Mouse (Mus musculus): ENCODE data around the gene Wfdc2. TPM values are rescaled to one million over a fixed set of nuclear protein-coding genes. Genes with fewer than 3 reads are reported as not detected.
A peak's percentile ranks its signal among the peaks of the same experiment; 100 is the strongest.

Wfdc2 gene
- polyA plus RNA-seq, 1 experiment from 2014 or later: 11.9 TPM

DNA sequence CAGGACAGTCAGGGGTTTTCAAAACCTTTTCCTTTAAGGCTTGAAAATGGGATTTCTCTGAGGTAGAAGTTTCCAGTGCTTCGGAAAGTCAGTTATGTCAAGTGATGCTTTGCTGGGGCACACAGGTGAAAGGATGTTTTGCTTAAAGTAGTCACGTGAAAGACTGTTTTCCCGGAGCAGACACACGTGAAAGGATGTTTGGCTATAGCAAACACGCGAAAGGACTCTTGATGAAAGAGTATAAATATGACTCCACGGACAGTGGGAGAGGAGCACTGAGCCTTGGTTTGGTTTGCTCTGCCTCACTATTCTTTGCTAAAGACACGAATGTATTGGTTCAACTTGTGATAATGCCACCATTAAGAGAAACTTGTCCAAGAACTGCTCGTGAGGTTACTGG, 10.7 kb upstream of the Wfdc2 start:
- no peak overlapping the region for H3K4me2 ChIP-seq (replicated peaks; ENCODE audit: low read depth)
- H3K4me3 ChIP-seq (ENCODE audit: low read depth, low read length): no peak overlapping the region
- no peaks in the 10 kb centered on the region for H3K4me1 ChIP-seq (replicated peaks; ENCODE audit: control insufficient read depth, insufficient read depth, low read length)
- H3K27ac ChIP-seq (ENCODE audit: low read depth, low read length): no peak overlapping the region
- no peaks in the 10 kb centered on the region for H3K27me3 ChIP-seq (replicated peaks; ENCODE audit: control insufficient read depth, insufficient read depth, low read length)
- ATAC-seq: no peak
- no peaks in the 10 kb centered on the region for H3K36me3 ChIP-seq (ENCODE audit: control insufficient read depth, insufficient read depth)
- H3K9ac ChIP-seq (ENCODE audit: low read depth, low read length): no peak overlapping the region
- no peaks in the 10 kb centered on the region for H3K9me3 ChIP-seq (ENCODE audit: control insufficient read depth)
- 85% methylated on average over 9 of the region's 9 CpGs for WGBS
- TF ChIP-seq CTCF (IDR thresholded peaks at IDR 0.05; ENCODE audit: low read depth): no peak

DNA sequence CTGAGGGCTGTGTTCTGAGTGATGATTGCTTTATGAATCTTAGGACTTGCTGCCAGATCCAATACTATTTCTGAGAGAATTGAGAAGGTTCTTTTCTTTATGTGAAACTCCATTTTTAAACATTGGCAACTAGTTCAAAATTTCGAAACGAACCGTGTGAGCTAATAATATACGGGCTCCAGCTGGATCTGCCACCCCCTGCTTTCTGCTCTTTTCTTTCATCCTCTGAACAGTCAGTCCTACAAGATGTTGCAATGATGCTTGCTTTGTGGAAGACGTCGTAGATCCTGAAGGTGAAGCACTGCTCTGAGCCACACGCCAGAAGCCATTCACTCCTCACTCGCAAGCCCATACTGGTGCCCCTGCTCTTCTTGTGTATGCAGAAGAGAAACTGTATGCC, 3.8 kb upstream of the Wfdc2 start:
- Histone ChIP-seq H3K27ac (ENCODE audit: low read depth, low read length) (no peak overlapping the region), H3K27me3 (replicated peaks; ENCODE audit: control insufficient read depth, insufficient read depth, low read length) (no peaks in the 10 kb centered on the region), H3K36me3 (ENCODE audit: control insufficient read depth, insufficient read depth) (no peaks in the 10 kb centered on the region), H3K4me1 (replicated peaks; ENCODE audit: control insufficient read depth, insufficient read depth, low read length) (no peaks in the 10 kb centered on the region), H3K4me2 (replicated peaks; ENCODE audit: low read depth) (no peak overlapping the region), H3K9ac (ENCODE audit: low read depth, low read length) (no peak overlapping the region), H3K4me3 (ENCODE audit: low read depth, low read length) (no peak overlapping the region), H3K9me3 (ENCODE audit: control insufficient read depth) (no peaks in the 10 kb centered on the region)
- WGBS: 75% methylated on average over 8 of the region's 8 CpGs
- no peak for TF ChIP-seq CTCF (IDR thresholded peaks at IDR 0.05; ENCODE audit: low read depth)
- ATAC-seq: no peak

DNA sequence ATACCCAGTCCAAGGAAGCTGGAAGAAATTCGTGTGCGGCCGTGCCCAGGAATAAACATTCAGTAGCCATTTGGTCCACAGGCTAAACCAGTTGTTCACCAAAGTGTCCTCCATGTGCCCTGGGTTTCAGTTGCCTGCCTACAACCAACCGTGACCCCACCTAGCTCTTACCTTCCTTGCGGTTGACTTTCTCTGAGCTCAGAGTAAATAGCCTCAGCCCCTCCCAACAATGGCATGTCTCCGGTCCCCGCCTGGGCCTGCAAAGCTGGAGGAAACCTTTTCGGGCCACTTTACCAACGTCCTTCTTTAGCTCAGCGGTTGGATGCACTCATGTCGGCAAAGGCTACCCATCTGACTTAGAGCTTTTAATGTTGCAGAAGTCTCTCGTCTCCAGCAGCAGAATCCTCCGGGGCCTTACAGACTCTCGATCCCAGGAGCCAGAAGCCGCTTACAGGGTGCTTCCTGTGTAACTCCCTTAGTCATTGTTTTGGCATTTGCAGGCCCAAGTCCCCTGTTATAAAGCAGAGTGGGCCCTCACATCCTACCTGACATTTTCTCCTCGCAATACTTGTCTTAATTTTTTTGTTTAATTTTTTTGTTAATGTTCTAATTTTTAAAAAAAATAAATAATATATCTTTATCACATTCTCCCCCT, 3.1 kb upstream of the Wfdc2 start:
- ATAC-seq: no peak
- H3K4me2 ChIP-seq (replicated peaks; ENCODE audit: low read depth): no peak overlapping the region
- 26% methylated on average over 16 of the region's 16 CpGs for WGBS

DNA sequence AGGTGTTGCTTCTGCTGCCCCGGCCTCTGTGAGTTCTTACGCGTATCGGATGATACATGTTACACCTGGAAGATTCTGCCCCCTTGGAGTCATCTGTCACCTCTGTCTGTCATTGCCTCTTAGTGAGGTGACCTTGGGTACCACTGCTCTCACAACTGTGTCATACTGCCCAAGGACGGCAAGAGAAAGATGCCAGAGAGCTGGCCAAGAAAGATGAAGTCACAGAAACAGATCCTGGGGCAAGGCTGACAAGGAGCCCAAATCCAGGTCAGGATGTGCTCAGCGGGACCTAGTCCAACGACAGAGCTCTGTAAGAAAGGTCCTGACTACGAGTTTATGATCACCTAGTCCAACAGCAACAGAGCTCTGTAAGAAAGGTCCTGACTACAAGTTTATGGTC, 2.1 kb upstream of the Wfdc2 start:
- Histone ChIP-seq H3K36me3 (ENCODE audit: control insufficient read depth, insufficient read depth) (no peaks in the 10 kb centered on the region), H3K9ac (ENCODE audit: low read depth, low read length) (no peak overlapping the region), H3K4me3 (ENCODE audit: low read depth, low read length) (no peak overlapping the region), H3K4me2 (replicated peaks; ENCODE audit: low read depth) (no peak overlapping the region), H3K27ac (ENCODE audit: low read depth, low read length) (no peak overlapping the region), H3K9me3 (ENCODE audit: control insufficient read depth) (no peaks in the 10 kb centered on the region), H3K4me1 (replicated peaks; ENCODE audit: control insufficient read depth, insufficient read depth, low read length) (no peaks in the 10 kb centered on the region), H3K27me3 (replicated peaks; ENCODE audit: control insufficient read depth, insufficient read depth, low read length) (no peaks in the 10 kb centered on the region)
- ATAC-seq: no peak
- WGBS: 82% methylated on average over 8 of the region's 8 CpGs
- no peak for TF ChIP-seq CTCF (IDR thresholded peaks at IDR 0.05; ENCODE audit: low read depth)

More for the DNA sequence above, 3.1 kb upstream of the Wfdc2 start:
- H3K4me1 ChIP-seq (replicated peaks; ENCODE audit: control insufficient read depth, insufficient read depth, low read length): no peaks in the 10 kb centered on the region
- H3K27me3 ChIP-seq (replicated peaks; ENCODE audit: control insufficient read depth, insufficient read depth, low read length): no peaks in the 10 kb centered on the region
- H3K9ac ChIP-seq (ENCODE audit: low read depth, low read length): no peak overlapping the region
- no peak overlapping the region for H3K27ac ChIP-seq (ENCODE audit: low read depth, low read length)
- no peak for TF ChIP-seq CTCF (IDR thresholded peaks at IDR 0.05; ENCODE audit: low read depth)
- H3K9me3 ChIP-seq (ENCODE audit: control insufficient read depth): no peaks in the 10 kb centered on the region
- no peaks in the 10 kb centered on the region for H3K36me3 ChIP-seq (ENCODE audit: control insufficient read depth, insufficient read depth)
- H3K4me3 ChIP-seq (ENCODE audit: low read depth, low read length): no peak overlapping the region

DNA sequence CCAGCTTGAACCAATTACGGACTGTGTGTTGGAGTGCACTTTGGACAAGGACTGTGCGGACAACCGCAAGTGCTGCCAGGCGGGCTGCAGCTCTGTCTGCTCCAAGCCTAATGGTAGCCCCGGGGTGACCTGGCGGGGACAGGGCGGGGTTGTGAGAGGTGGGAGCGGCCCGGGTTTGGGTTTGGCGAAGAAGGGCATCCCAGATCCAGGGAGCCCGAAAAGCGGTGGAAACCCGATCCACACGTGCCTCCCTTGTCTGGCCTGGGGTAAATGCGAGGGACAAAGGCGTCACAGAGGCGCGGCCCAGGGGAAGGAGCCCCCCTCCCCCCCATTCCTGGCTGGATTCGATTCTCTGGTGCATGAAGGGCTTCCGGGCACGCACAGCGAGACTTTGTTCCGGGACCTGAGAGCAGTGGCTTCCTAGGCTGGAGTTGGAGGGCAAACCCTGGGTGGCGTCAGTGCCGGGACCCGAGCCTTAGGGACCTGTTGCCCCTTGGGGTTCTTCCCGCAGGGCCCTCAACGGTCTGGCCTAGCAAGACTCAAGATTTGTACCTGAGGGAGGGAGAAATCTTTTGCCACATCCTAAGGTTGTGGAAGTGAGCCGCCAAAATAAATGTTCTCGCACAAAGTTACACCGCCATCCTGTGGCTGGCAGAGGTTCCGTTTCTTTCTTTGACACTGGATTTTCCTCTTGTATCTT, 1.3 kb downstream of the Wfdc2 start:
- peak overlapping the region; percentile 91 for H3K4me2 ChIP-seq (replicated peaks; ENCODE audit: low read depth)
- H3K4me3 ChIP-seq (ENCODE audit: low read depth, low read length): peak overlapping the region; percentile 45
- TF ChIP-seq CTCF (IDR thresholded peaks at IDR 0.05; ENCODE audit: low read depth): peak; percentile 80
- peak overlapping the region; percentile 53 for H3K9ac ChIP-seq (ENCODE audit: low read depth, low read length)
- WGBS: 1% methylated on average over 32 of the region's 32 CpGs
- no peaks in the 10 kb centered on the region for H3K4me1 ChIP-seq (replicated peaks; ENCODE audit: control insufficient read depth, insufficient read depth, low read length)
- no peaks in the 10 kb centered on the region for H3K9me3 ChIP-seq (ENCODE audit: control insufficient read depth)
- H3K36me3 ChIP-seq (ENCODE audit: control insufficient read depth, insufficient read depth): no peaks in the 10 kb centered on the region
- ATAC-seq: peak; percentile 43
- H3K27ac ChIP-seq (ENCODE audit: low read depth, low read length): no peak overlapping the region
- H3K27me3 ChIP-seq (replicated peaks; ENCODE audit: control insufficient read depth, insufficient read depth, low read length): no peaks in the 10 kb centered on the region

DNA sequence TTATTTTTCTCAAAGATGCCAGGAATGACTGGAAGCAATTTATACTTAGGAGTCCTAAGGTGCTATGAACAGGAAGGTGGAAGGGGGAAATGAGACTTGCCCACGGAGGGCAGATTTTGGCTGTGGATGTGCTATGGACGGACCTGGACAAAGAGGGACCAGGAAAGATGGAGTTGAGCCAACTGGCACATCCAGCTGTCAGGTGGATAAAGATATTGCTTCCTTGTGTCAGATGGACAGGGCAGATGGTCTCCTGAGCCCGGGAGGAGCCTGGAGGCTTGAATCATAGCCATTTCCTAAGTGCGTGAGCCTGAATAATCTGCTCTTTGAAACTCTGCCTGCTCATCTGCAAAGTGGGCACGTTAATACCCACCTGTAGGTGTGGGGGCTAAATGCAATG, 2.1 kb downstream of the Wfdc2 start:
- no peak overlapping the region for H3K9ac ChIP-seq (ENCODE audit: low read depth, low read length)
- H3K4me1 ChIP-seq (replicated peaks; ENCODE audit: control insufficient read depth, insufficient read depth, low read length): no peaks in the 10 kb centered on the region
- H3K9me3 ChIP-seq (ENCODE audit: control insufficient read depth): no peaks in the 10 kb centered on the region
- no peaks in the 10 kb centered on the region for H3K27me3 ChIP-seq (replicated peaks; ENCODE audit: control insufficient read depth, insufficient read depth, low read length)
- 74% methylated on average over 5 of the region's 5 CpGs for WGBS
- H3K4me3 ChIP-seq (ENCODE audit: low read depth, low read length): no peak overlapping the region
- no peak overlapping the region for H3K27ac ChIP-seq (ENCODE audit: low read depth, low read length)
- no peak overlapping the region for H3K4me2 ChIP-seq (replicated peaks; ENCODE audit: low read depth)
- ATAC-seq: no peak
- TF ChIP-seq CTCF (IDR thresholded peaks at IDR 0.05; ENCODE audit: low read depth): no peak
- no peaks in the 10 kb centered on the region for H3K36me3 ChIP-seq (ENCODE audit: control insufficient read depth, insufficient read depth)
